Mouse (Mus musculus) induced T-regulatory cell, adult 2 months (primary cell): Measurements from ENCODE around the gene Skp2.

Source experiments
- DNase-seq: peaks from one replicate; pipeline ENCODE4 v3.0.0-alpha.2; 2012; ENCODE audit warnings: low read depth

The Skp2 gene

GRCm38 (mm10) chr15:9113556-9113955, 41.7 kb downstream of the Skp2 start:
- DNase-seq: no peak

- no peak for DNase-seq
Observed at GRCm38 (mm10) chr15:9111648-9112047, 43.6 kb downstream of the Skp2 start.

- no peak for DNase-seq
Observed at GRCm38 (mm10) chr15:9110526-9111347, 44.5 kb downstream of the Skp2 start.

GRCm38 (mm10) chr15:9106303-9107074, 48.7 kb downstream of the Skp2 start:
- no peak for DNase-seq

- no peak for DNase-seq
Observed at GRCm38 (mm10) chr15:9100446-9101077, 54.7 kb downstream of the Skp2 start.

GRCm38 (mm10) chr15:9096865-9097264, 58.4 kb downstream of the Skp2 start:
- no peak for DNase-seq

GRCm38 (mm10) chr15:9094366-9094750, 60.9 kb downstream of the Skp2 start:
- no peak for DNase-seq

- no peak for DNase-seq
Observed at GRCm38 (mm10) chr15:9093598-9094365, 61.4 kb downstream of the Skp2 start.

GRCm38 (mm10) chr15:9090662-9091061, 64.6 kb downstream of the Skp2 start:
- no peak for DNase-seq

- no peak for DNase-seq
Observed at GRCm38 (mm10) chr15:9089136-9089720, 66.0 kb downstream of the Skp2 start.

- no peak for DNase-seq
Observed at GRCm38 (mm10) chr15:9088683-9089072, 66.5 kb downstream of the Skp2 start.

GRCm38 (mm10) chr15:9087895-9088682, 67.1 kb downstream of the Skp2 start:
- DNase-seq: no peak

- DNase-seq: no peak
Observed at GRCm38 (mm10) chr15:9087421-9087820, 67.8 kb downstream of the Skp2 start.

GRCm38 (mm10) chr15:9086813-9087212, 68.4 kb downstream of the Skp2 start:
- DNase-seq: no peak

GRCm38 (mm10) chr15:9082753-9083152, 72.5 kb downstream of the Skp2 start:
- no peak for DNase-seq

- no peak for DNase-seq
Observed at GRCm38 (mm10) chr15:9081294-9081693, 73.9 kb downstream of the Skp2 start.

- DNase-seq: no peak
Observed at GRCm38 (mm10) chr15:9080206-9080605, 75.0 kb downstream of the Skp2 start.

GRCm38 (mm10) chr15:9079626-9080025, 75.6 kb downstream of the Skp2 start:
- no peak for DNase-seq

GRCm38 (mm10) chr15:9078481-9079300, 76.5 kb downstream of the Skp2 start:
- no peak for DNase-seq

GRCm38 (mm10) chr15:9075608-9076200, 79.5 kb downstream of the Skp2 start:
- DNase-seq: no peak
